Mouse (Mus musculus) telencephalon, adult 2 months (tissue): ENCODE measurements around the gene Folr2.
A peak's percentile ranks its signal among the peaks of the same experiment; 100 is the strongest.

Source experiments
- DNase-seq: peaks from one replicate; pipeline ENCODE4 v3.0.0-alpha.2; 2011; ENCODE audit warnings: low read depth, low spot score

The Folr2 gene

GRCm38 (mm10) chr7:101857094-101857493, at the start of gene Folr2:
Gene Folr2, minus strand, starts transcription at chr7:101857194.
- DNase-seq = no peak

- DNase-seq = no peak
These were observed 49.7 kb upstream of the Folr2 start for GRCm38 (mm10) chr7:101906696-101907095.

GRCm38 (mm10) chr7:101906287-101906681, 49.3 kb upstream of the Folr2 start, which contains the start of gene Tomt:
Gene Tomt, minus strand, starts transcription at chr7:101906359.
- no peak for DNase-seq

- peak; percentile 99 for DNase-seq
These were observed 48.7 kb upstream of the Folr2 start, which contains the start of gene Lamtor1 for GRCm38 (mm10) chr7:101905561-101906286. Gene Lamtor1, plus strand, starts transcription at chr7:101905904.

GRCm38 (mm10) chr7:101902846-101903245, 45.9 kb upstream of the Folr2 start:
- DNase-seq = no peak

- no peak for DNase-seq
These were observed 45.0 kb upstream of the Folr2 start for GRCm38 (mm10) chr7:101901969-101902368.

GRCm38 (mm10) chr7:101900331-101901097, 43.5 kb upstream of the Folr2 start:
- DNase-seq = peak; percentile 11

- peak; percentile 100 for DNase-seq
These were observed 39.4 kb upstream of the Folr2 start for GRCm38 (mm10) chr7:101896104-101897066.

GRCm38 (mm10) chr7:101895695-101896094, 38.7 kb upstream of the Folr2 start:
- DNase-seq = no peak

GRCm38 (mm10) chr7:101888460-101888859, 31.5 kb upstream of the Folr2 start:
- DNase-seq = no peak

GRCm38 (mm10) chr7:101886274-101886673, 29.3 kb upstream of the Folr2 start:
- no peak for DNase-seq

GRCm38 (mm10) chr7:101884160-101884559, 27.2 kb upstream of the Folr2 start:
- no peak for DNase-seq

GRCm38 (mm10) chr7:101882413-101883154, 25.6 kb upstream of the Folr2 start:
- DNase-seq = no peak

GRCm38 (mm10) chr7:101880855-101881254, 23.9 kb upstream of the Folr2 start:
- DNase-seq = no peak

GRCm38 (mm10) chr7:101875978-101876377, 19.0 kb upstream of the Folr2 start:
- no peak for DNase-seq

- DNase-seq = no peak
These were observed 14.3 kb upstream of the Folr2 start for GRCm38 (mm10) chr7:101871296-101871695.

- no peak for DNase-seq
These were observed 13.6 kb upstream of the Folr2 start, which contains the start of gene Folr1 for GRCm38 (mm10) chr7:101870629-101871028. Gene Folr1, minus strand, starts transcription at chr7:101870788.

GRCm38 (mm10) chr7:101869163-101869500, 12.1 kb upstream of the Folr2 start:
- no peak for DNase-seq

- no peak for DNase-seq
These were observed 11.5 kb upstream of the Folr2 start for GRCm38 (mm10) chr7:101868241-101869162.

- DNase-seq = no peak
These were observed 10.5 kb upstream of the Folr2 start for GRCm38 (mm10) chr7:101867482-101867881.
